Mouse (Mus musculus): ENCODE data around the gene Bcl2.

The Bcl2 gene

DNA sequence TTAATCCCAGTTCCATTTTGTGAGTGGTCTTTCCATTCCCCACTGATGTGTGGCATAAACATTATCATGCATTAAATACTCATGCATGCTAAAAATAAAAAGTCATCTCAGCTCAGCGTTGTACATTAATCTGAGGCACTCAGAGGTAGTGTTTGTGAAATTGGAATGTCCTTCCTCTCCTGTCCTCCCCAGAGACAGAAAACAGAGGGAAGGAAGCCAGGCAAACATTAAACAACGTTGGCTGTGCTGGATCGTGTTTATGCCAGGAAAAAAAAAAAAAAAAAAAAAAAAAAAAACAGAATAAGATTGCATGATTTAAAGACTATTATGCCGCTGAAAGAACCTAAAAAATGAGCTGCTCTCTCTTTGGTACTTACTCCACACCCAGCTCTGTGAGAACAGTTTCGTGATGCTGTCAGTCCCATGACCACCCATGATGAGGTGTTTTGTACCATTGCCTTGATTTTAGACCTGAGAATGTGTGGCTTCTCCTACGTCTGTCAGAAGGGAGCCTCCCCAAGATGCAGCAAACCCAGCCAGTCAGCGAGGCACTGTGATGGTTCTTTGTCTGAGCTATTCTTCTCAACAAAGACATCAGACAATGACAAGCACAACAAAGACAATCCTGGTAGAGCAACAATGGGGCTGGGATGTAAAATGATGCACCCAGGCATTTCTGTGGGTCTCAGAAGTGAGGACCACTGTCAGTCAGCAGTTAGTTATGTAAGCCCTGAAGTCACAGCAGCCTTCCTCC is 200.0 kb downstream of the Bcl2 start:
- no peak for DNase-seq (ENCODE audit: low read depth, low spot score)

DNA sequence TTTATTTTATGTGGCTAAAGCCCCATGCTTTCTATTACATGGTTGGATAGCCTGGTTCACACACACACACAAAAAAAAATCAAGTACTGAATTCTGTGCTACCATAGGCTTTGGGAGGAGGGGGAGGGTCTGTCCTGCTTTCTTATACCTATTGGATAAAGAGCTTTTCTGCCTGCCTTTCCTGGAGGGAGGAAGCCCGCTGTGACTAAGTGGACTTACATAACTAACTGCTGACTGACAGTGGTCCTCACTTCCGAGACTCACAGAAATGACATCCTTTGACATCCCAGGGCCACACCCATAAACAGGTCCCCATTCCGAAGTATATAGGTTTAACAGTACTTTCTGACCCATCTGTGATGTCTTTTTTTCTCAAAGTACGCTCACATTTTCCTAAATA is 200.6 kb downstream of the Bcl2 start:
- DNase-seq (ENCODE audit: low read depth, low spot score): no peak

DNA sequence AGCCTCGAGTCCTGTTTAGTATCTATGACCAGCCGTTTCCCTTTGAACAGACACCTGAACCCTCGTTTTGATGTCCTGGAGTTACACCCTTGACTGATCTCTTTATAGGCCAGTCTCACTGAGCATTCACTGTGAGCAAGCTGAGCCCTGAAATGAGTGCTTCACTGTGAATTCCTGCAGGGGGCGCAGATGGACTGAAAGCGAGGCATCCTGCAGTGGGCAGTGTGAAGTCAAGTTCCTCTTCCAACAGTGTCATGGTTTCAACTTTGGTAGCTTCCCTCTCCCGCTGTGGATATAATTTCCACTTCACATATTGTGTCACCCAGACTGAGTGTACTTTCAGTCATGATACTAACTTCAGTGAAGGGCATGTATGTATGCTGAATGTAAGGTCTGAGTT is 202.5 kb downstream of the Bcl2 start:
- peak; percentile 73 for DNase-seq (ENCODE audit: low read depth, low spot score)

DNA sequence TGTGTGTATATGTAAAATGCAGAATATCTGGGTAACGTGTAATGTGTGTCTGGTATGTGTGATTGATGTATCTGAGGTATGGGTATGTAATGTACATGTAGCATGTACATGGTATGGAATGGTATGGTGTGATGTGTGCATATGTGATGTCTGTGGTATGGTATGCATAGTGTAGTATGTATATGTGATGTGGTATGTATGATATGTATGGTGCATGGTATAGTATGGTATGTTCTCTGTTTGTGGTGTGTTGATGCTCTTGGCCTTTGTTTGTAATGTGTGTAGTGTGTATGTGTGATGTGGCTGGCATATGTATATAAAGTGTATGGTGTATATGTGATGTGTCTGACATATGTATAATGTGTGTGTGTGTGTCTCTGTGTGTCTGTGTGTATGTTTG is 206.5 kb downstream of the Bcl2 start:
- DNase-seq (ENCODE audit: low read depth, low spot score): no peak

DNA sequence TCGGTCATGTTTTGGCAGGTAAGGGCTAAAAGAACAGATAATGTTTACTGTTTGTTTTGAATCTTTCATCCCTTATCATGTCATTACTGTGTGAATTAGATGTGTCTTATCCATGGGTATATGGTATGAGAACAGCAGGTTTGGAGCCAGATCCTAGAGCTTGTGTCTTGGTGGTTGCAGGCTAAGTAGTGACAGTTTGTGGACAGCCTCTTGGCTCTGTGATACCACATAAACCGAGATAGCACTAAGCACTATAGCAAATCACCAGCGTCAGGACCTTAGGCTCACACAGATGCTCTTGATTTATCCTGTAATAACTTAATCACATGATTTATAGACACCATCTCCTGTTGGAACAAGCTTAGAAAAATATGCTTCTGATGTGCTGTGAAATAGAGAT is 210.2 kb downstream of the Bcl2 start:
- DNase-seq (ENCODE audit: low read depth, low spot score): no peak

DNA sequence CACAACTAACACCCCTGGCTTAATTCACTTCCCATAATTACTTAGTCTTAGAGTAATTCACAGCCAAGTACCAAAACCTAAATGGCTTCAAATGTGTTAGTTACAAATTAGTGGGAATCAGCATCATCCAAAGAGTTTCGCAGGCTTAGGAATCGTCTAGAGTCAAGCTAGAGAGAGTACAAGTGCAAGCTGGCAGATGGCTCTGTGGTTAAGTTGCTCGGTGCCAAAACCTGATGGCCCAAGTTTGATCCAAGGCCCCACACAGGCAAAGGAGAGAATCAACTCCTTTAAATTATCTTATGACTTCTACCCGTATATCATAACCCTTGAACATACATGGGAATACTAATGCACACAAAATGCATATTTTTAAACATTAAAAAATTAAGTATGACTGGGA is 210.7 kb downstream of the Bcl2 start:
- DNase-seq (ENCODE audit: low read depth, low spot score): no peak

DNA sequence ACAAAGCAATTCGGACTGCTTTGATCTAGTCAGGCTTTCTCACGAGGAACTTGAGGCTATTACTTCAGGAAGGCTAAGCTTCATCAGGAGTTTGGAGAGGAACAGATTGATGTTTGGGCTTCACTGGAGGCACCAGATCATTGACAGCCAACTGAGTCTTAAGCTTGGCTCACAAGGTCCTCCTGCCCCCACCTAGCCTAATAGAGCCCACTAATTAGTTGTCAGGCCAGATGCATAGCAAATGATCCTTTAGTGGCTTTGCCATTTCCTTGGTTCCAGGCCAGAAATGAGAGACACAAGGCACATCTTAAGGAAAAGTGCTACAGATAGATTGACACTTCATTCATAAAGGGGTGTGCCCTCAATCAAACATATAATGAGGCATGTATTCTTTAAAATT is 216.1 kb downstream of the Bcl2 start:
- DNase-seq (ENCODE audit: low read depth, low spot score): no peak

Measured in mesoderm, embryonic 11.5 days (tissue).